Mouse (Mus musculus): Measurements from ENCODE around the gene Rhod.

The Rhod gene

DNA sequence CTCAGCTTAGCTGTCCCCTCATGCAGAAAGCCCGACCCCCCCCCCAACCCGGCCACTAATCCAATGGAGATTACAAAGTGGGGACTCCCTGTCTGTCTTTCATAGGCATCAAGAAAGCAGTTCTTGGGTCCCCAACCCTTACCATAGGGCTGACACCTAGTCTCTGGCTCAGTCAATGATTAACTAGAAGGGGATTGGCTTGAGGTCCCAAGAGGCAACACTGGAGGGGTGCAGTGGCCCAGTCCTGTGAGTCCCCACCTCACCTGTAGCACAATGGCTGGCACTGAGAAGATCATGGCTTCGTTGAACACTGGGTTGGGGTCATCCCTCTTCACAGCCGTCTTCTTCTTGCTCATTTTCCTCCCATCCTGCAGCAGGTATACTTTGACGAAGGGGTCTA, 11.4 kb upstream of the Rhod start:
- DNase-seq (ENCODE audit: low spot score) = no peak

DNA sequence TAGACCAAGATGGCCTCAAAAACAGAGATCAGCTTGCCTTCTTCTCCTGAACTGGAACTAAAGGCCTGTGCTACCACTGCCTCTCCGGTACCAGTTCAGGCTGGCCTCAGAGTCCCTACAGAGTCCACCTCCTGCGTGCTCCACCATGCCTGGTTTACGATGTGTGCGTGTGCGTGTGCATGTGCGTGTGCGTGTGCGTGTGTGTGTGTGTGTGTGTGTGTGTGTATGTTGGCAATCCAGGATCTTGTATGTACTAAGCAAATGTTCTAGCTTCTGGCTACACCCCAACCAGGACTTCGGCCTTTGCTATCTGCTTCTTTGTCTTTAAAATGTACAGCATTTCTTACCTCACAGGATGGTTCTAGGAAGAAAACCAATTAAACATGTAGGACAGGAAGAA, 10.0 kb upstream of the Rhod start:
- DNase-seq (ENCODE audit: low spot score) = no peak

DNA sequence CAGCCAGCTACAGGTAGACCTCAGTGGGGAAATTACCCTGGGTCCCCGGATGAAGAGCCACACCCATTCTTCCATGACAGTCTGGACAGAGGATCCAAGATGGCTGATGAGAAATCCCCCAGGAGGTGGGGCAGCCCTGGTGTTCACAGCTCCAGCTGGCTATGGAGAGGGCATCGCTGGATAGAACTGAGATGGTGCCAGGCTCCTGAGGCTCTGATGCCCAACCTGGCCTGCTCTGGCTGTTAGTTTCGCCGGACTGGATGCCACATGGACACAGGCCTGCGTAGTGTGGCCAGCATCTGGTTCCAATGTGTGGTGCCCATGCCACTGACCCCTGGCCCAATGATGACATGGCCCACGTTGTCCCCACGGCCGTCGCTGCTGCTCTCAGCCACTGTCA, 8.2 kb upstream of the Rhod start:
- DNase-seq (ENCODE audit: low spot score) = no peak

GRCm38 (mm10) chr19:4446661-4447420, 7.6 kb upstream of the Rhod start:
- no peak for DNase-seq (ENCODE audit: low spot score)

- DNase-seq (ENCODE audit: low spot score) = peak; percentile 56
Observed at GRCm38 (mm10) chr19:4442408-4442807, 3.2 kb upstream of the Rhod start.

- no peak for DNase-seq (ENCODE audit: low spot score)
Observed at GRCm38 (mm10) chr19:4441621-4442161, 2.5 kb upstream of the Rhod start.

DNA sequence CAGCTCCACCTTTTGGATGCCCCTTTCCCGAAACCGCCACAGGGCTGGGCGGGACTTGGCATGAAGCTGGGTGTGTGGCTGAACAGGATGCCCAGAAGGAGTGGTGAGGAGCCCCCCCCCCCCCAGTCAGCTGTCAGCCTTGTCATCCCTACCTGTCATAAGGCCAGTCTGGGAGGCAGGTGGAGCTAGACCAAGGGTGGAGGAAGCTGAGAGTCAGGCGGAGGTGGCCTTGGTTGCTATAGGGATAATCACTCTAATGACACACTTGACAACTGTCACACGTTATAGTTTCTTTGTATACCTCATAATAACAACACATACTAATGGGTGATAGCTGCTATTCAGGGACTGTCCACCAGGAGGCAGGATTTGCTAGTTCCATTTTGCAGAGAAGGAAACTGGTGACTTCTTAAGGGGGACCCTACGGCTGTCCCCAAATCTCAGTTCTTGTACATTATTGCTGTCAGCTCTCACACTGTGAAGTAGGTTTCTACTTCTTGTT, 1.9 kb upstream of the Rhod start:
- DNase-seq (ENCODE audit: low spot score) = peak; percentile 57

GRCm38 (mm10) chr19:4440222-4440621, 990 bp upstream of the Rhod start:
- DNase-seq (ENCODE audit: low spot score) = no peak

DNA sequence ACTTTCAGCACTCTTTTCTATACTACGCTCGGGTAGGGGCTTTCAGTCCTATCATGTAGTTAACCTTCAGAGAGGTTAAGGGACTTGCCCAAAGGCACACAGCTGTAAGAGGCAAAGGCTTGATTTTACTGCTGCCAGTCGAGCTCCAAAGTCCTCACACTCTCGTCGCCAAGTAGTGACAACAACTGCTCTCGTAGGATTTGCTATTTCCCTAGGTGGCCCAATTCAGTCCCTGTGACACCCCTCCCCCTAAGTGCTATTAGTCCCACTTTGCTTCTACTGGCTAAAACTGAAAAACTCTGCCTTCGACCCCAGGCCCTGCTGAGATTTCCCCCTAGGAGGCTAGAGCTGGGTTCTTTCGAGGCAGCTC, 456 bp downstream of the Rhod start:
- DNase-seq (ENCODE audit: low spot score) = no peak

GRCm38 (mm10) chr19:4437886-4438285, 1.3 kb downstream of the Rhod start:
- DNase-seq (ENCODE audit: low spot score) = no peak

- no peak for DNase-seq (ENCODE audit: low spot score)
Observed at GRCm38 (mm10) chr19:4436254-4436653, 3.0 kb downstream of the Rhod start.

- DNase-seq (ENCODE audit: low spot score) = no peak
Observed at GRCm38 (mm10) chr19:4434999-4435398, 4.2 kb downstream of the Rhod start.

GRCm38 (mm10) chr19:4433756-4434155, 5.5 kb downstream of the Rhod start:
- no peak for DNase-seq (ENCODE audit: low spot score)

DNA sequence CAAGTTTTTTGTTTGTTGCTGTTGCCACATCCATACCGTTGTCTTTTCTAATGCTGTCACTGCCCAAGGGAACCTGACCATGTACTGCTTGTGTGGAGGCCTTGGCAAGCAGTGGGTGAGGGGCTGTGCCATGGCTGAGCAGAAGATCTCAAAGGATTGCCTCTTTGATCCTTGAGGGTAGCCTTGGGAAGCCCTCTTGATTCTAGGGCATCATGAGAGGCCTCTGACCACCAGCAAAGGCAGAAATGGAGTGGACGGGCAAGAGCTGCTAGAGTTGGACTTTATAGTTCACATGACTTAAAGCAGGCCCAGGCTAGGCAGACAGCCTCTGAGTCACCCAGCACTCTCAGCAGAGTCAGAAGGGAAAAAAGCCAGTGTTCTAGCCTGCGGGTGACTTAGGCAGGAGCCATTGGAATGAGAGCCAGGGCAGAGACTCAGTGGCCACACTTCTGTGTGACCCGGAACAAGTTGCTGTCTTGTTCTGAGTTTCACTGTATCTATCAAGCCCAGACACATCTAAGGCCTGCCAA, 9.1 kb downstream of the Rhod start:
- DNase-seq (ENCODE audit: low spot score) = no peak

DNA sequence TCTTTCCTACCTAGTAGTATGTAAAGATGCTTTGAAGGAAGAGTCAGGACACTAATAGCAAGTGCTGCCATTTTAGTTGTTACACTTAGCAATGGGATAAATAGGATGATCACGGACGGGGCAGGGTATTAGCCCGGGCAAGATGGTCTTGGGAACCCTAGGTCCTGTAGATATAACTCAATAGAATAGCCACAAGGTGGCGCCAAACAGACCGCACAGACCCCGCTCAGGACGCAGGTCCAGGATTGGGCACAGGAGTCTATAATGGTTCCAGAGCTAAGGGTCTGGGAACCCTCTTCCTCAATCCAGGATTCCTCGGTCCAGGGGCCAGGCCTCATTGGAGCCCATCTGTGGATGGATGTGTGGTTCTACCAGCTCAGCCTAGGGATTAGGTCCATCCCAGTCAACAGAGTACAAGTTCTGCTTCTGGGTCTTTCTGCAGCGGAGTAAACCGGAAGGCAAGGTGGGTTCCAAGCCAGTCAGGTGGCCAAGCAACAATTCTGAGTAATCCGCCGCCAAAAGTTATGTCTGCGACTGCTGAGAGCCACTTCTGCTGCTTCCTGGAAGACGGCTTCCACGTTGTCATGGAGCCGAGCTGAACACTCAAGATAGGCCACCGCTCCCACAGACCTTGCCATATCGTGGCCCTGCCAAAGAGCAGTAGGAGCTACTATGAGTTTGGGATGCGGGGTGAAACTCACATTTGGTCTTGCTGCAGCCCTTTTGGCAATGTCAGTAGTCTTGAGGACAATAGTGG, 13.4 kb downstream of the Rhod start:
- DNase-seq (ENCODE audit: low spot score) = peak; percentile 40

DNA sequence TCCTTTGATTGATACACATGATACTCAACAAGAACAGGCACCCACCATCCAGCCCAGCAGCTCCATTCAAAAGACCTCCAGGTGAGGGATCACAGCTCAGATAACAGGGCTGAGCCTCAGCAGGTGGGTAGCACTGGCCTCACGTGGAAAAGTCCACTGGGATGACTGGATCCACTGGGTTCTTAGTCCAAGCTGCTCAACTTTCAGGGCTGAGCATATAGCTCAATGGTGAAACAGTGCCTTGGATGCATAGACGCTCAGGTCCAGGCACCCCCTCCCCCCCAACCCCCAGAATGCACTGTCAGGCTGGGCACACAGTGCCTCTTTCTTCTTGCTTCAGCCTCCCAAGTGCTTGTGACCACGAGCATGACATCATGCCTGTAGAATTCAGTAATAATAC, 16.2 kb downstream of the Rhod start:
- no peak for DNase-seq (ENCODE audit: low spot score)

GRCm38 (mm10) chr19:4422581-4422980, 16.7 kb downstream of the Rhod start:
- DNase-seq (ENCODE audit: low spot score) = no peak

DNA sequence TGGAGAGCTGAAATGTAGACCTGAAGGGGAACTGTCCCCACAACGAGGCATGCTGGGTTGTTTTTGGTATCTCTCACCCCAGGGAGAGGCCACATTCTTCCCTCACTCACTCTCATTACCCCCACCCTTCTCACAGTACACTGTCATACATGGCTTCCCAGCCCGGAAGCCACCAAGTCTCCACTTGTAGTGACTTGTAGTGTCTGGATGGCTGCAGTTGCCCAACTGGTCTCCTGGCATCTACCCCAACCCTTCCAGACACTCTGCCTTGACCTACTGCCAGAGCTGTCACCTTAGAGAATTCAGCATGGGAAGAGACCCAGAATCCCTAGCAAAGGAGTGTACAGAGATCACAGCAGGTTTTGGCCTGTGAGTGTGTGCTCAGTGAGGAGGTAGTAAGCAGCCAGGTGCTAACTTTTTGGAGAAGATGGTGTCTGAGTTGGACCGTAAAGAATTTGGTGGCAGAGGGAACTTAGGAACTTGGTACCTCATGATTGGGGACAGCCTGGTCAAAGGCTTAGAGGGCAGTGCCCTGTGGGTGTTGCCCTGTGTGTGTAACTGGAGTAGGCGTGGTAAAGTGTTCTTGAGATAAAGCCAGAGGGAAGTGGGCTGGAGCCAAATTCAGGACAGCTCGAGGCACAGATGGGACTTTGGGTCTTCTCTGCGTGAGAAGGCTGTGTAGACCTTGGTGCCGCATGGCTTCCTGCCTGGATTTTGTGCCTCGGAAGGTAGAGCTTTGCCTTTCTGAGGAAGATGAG, 18.9 kb downstream of the Rhod start:
- DNase-seq (ENCODE audit: low spot score) = no peak

DNA sequence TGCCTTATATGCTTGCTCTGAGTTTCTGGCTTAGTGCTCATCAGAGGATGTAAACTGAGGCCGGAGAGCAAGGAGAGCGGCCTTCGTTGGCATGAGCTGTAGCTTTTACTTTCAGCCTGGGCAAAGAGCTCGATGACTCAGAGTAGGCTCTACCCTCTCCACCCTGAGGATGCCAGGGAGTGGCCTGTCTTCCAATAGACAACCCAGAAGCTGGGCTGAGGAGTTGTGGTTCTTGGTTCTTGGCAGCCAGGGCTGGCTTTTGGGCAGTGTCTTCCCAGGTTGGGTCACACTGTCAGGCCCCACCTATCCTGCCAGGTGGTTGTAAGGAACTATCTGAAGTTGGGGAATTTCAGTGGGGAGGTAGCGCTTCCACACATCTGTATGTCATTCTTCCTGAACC, 19.5 kb downstream of the Rhod start:
- no peak for DNase-seq (ENCODE audit: low spot score)

GRCm38 (mm10) chr19:4417713-4418112, 21.5 kb downstream of the Rhod start:
- DNase-seq (ENCODE audit: low spot score) = no peak

DNA sequence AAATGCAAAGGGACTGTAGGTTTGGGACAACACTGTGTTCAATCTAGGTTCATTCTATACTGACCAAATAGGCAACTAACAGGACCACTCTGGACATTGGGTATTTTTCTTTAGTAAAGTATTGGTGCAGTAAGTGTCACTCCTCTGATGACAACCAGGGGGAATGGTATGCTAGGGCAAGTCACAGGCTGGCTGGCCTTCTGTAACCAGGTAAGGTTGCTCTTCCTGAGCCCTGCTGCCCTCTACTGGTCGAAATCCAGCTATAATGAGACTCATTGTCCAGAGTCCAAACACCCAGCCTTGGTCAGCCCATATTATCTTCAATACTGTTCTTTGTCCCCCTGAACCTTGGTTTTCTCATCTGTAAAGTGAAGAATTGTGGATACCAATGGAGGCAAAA, 22.0 kb downstream of the Rhod start:
- DNase-seq (ENCODE audit: low spot score) = peak; percentile 57

- DNase-seq (ENCODE audit: low spot score) = no peak
Observed at GRCm38 (mm10) chr19:4414631-4415030, 24.6 kb downstream of the Rhod start.

All from c-Kit-positive CD71-positive TER-119-positive erythroid progenitor cells, embryonic 14.5 days (primary cell).